Mouse (Mus musculus): Measurements from ENCODE around the gene Mertk. TPM values are rescaled to one million over a fixed set of nuclear protein-coding genes. Genes with fewer than 3 reads are reported as not detected.

Mertk gene
- total RNA-seq, 2 experiments from 2014 or later = 30.4 to 40.0 TPM

Other genes starting within 250 kb of the Mertk start
- not detected for gene Spdye4c, start 107.7 kb upstream of the Mertk start, total RNA-seq (2021)
- 10 to 100 TPM; 52.6 to 75.4 TPM for gene Anapc1, start 11.6 kb upstream of the Mertk start, total RNA-seq (2021)
- gene Tmem87b, start 119.2 kb downstream of the Mertk start, total RNA-seq (2021) = 10 to 100 TPM; 31.9 to 34.9 TPM
- 1 to 10 TPM; 2.3 to 2.6 TPM for gene Fbln7, start 164.0 kb downstream of the Mertk start, total RNA-seq (2021)
- gene Zc3h8, start 245.1 kb downstream of the Mertk start, total RNA-seq (2021) = 1 to 10 TPM; 6.6 to 7.3 TPM

Measured in left cerebral cortex, postnatal 36 days (tissue).